Mouse (Mus musculus): ENCODE results near the gene Zfp622. TPM values are rescaled to one million over a fixed set of nuclear protein-coding genes. Genes with fewer than 3 reads are reported as not detected.

The Zfp622 gene
- total RNA-seq, 2 experiments from 2014 or later = 12.5 to 27.9 TPM

Other genes starting within 250 kb of the Zfp622 start
- gene Retreg1, start 141.2 kb upstream of the Zfp622 start, total RNA-seq (2015; ENCODE audit: low replicate concordance) = 8.2 and 20.0 TPM in 2 replicates
- gene Retreg1, start 141.2 kb upstream of the Zfp622 start, total RNA-seq (2017; ENCODE audit: low replicate concordance) = 4.6 and 7.8 TPM in 2 replicates